Mouse (Mus musculus): ENCODE measurements around the gene Got1.
"Not testable (repeated sequence)": the region's sequence is repeated elsewhere in the genome, so short reads cannot be mapped to it uniquely, and the experiment has no call there.

GRCm38 (mm10) chr19:43503593-43503992, 20.8 kb downstream of the Got1 start:
- not testable (repeated sequence) for TF ChIP-seq POLR2A (IDR thresholded peaks at IDR 0.05; ENCODE audit: insufficient read length, low read depth); TCF12 (IDR thresholded peaks at IDR 0.05; ENCODE audit: insufficient read depth, poor library complexity, severe bottlenecking); E2F4 (IDR thresholded peaks at IDR 0.05; ENCODE audit: insufficient read depth); MAX (IDR thresholded peaks at IDR 0.05; ENCODE audit: low read depth); CEBPB (IDR thresholded peaks at IDR 0.05; ENCODE audit: insufficient read depth, poor library complexity, severe bottlenecking)
